ENCODE assay signal across 8 mouse cellular contexts in genomic region chr2:165881585-165882431, GRCm38 (mm10). TPM values are rescaled to one million over a fixed set of nuclear protein-coding genes. Genes with fewer than 3 reads are reported as not detected.
DNase-seq lines count a peak whose midpoint lies in the region; ATAC-seq and TF ChIP-seq lines count a peak whose summit lies in the region.

No protein-coding gene starts in this region.

- H3K27me3 ChIP-seq in embryonic facial prominence, embryonic 13.5 days = no peaks in the 10 kb centered on the region
- no peaks in the 10 kb centered on the region for H3K27me3 ChIP-seq in limb, embryonic 12.5 days
- H3K27me3 ChIP-seq in neural tube, embryonic 13.5 days = no peaks in the 10 kb centered on the region

- peaks cover 8% of the 10 kb centered on the region; the same call in 1 of the 2 replicates for H3K36me3 ChIP-seq in ES-E14 (ENCODE audit: control insufficient read depth, insufficient read depth, low read length, poor library complexity, severe bottlenecking)
- 0 out of 2 replicates have a peak, but pooled peaks cover 3% of the 10 kb centered on the region for H3K36me3 ChIP-seq in embryonic facial prominence, embryonic 13.5 days
- no peaks in the 10 kb centered on the region; the same call in 1 of the 2 replicates for H3K36me3 ChIP-seq in limb, embryonic 12.5 days
- no peaks in the 10 kb centered on the region for H3K36me3 ChIP-seq in neural tube, embryonic 13.5 days

- no peak for ATAC-seq in embryonic facial prominence, embryonic 13.5 days (ENCODE audit: insufficient number of reproducible peaks, insufficient read depth, low FRiP score, low TSS enrichment, low read depth)
- ATAC-seq in limb, embryonic 12.5 days (ENCODE audit: insufficient number of reproducible peaks, insufficient read depth, low FRiP score, low TSS enrichment, low read depth) = no peak
- no peak for ATAC-seq in neural tube, embryonic 13.5 days (ENCODE audit: low read depth)

- peak overlapping the region; percentile 88 for H3K27ac ChIP-seq in ES-E14 (ENCODE audit: insufficient read depth, low read depth, low read length, poor library complexity, severe bottlenecking)
- H3K27ac ChIP-seq in embryonic facial prominence, embryonic 13.5 days = peak overlapping the region; percentile 100
- H3K27ac ChIP-seq in limb, embryonic 12.5 days = peak overlapping the region; percentile 100
- H3K27ac ChIP-seq in neural tube, embryonic 13.5 days (replicated peaks) = peak overlapping the region; percentile 100

- H3K4me1 ChIP-seq in ES-E14 (ENCODE audit: control insufficient read depth in 2 of 2, insufficient read depth in 2 of 2, low read length in 2 of 2, poor library complexity in 1 of 2) = peaks cover 27 to 50% of the 10 kb centered on the region in 2 experiments
- H3K4me1 ChIP-seq in embryonic facial prominence, embryonic 13.5 days = peaks cover 97% of the 10 kb centered on the region
- peaks cover 98% of the 10 kb centered on the region for H3K4me1 ChIP-seq in limb, embryonic 12.5 days (replicated peaks)
- peaks cover 96% of the 10 kb centered on the region for H3K4me1 ChIP-seq in neural tube, embryonic 13.5 days (replicated peaks)

- H3K4me3 ChIP-seq in ES-E14 (ENCODE audit: insufficient read depth in 1 of 2, low read depth in 1 of 2, low read length in 2 of 2, poor library complexity in 1 of 2, severe bottlenecking in 1 of 2) = peak overlapping the region; percentile 30 to 34
- H3K4me3 ChIP-seq in embryonic facial prominence, embryonic 13.5 days = peak overlapping the region; percentile 37
- H3K4me3 ChIP-seq in limb, embryonic 12.5 days (replicated peaks) = peak overlapping the region; percentile 39
- H3K4me3 ChIP-seq in neural tube, embryonic 13.5 days = peak overlapping the region; percentile 37

- H3K4me2 ChIP-seq in embryonic facial prominence, embryonic 13.5 days = peak overlapping the region; percentile 67
- peak overlapping the region; percentile 71 for H3K4me2 ChIP-seq in limb, embryonic 12.5 days
- peak overlapping the region; percentile 65 for H3K4me2 ChIP-seq in neural tube, embryonic 13.5 days

- H3K9ac ChIP-seq in ES-E14 (ENCODE audit: insufficient read depth, low read depth, low read length, poor library complexity, severe bottlenecking) = peak overlapping the region; percentile 54
- H3K9ac ChIP-seq in embryonic facial prominence, embryonic 13.5 days = peak overlapping the region; percentile 74
- peak overlapping the region; percentile 66 for H3K9ac ChIP-seq in limb, embryonic 12.5 days (replicated peaks)
- H3K9ac ChIP-seq in neural tube, embryonic 13.5 days = peak overlapping the region; percentile 80

- in situ Hi-C loops in ES-E14 (cut with MboI; ENCODE audit: low sequenced_read_pairs in 2 of 2, unreplicated experiment in 2 of 2) = no loop called here

- 13% methylated on average over 13 of the region's 13 CpGs for WGBS in embryonic facial prominence, embryonic 13.5 days
- WGBS in limb, embryonic 12.5 days = 6% methylated on average over 13 of the region's 13 CpGs
- 14% methylated on average over 13 of the region's 13 CpGs for WGBS in neural tube, embryonic 13.5 days

- intact Hi-C loops in heart, postnatal 36 days (cut with DNase I) = no loop called here

- H3K9me3 ChIP-seq in ES-E14 (ENCODE audit: control insufficient read depth, insufficient read depth, low read depth, low read length) = no peaks in the 10 kb centered on the region
- H3K9me3 ChIP-seq in embryonic facial prominence, embryonic 13.5 days = no peaks in the 10 kb centered on the region
- no peaks in the 10 kb centered on the region for H3K9me3 ChIP-seq in limb, embryonic 12.5 days
- no peaks in the 10 kb centered on the region for H3K9me3 ChIP-seq in neural tube, embryonic 13.5 days

- DNase-seq in 3134 (ENCODE audit: extremely low read depth, insufficient read length, low spot score) = peak; percentile 53
- DNase-seq in ES-E14 (ENCODE audit: low read depth, low spot score) = no peak
- DNase-seq in heart, postnatal 36 days = peak; percentile 46 to 66
- DNase-seq in thymus, postnatal 0 days (ENCODE audit: low spot score) = no peak
- DNase-seq in right cerebral cortex, adult 2 months (ENCODE audit: low spot score in 2 of 2) = no peak

TF ChIP-seq in ES-E14, 5 proteins besides CTCF, POLR2A, EP300 and RAD21:
- TF ChIP-seq MAFK (IDR thresholded peaks at IDR 0.05; ENCODE audit: insufficient read depth, low read depth, low read length) (no peak), ZNF384 (IDR thresholded peaks at IDR 0.05; ENCODE audit: low read depth, low read length) (peak; percentile 58)
TF ChIP-seq in ES-E14: peak in this region for 1.

RNA-seq across cellular contexts. Expression of gene Zmynd8, which starts 17.0 kb away (rescaled TPM):
- total RNA-seq in ES-E14 (2012; rRNA removed) = 49.7 and 60.5 TPM in 2 replicates
- polyA plus RNA-seq in embryonic facial prominence, embryonic 13.5 days (2015; fragmentation: Nextera tagmentation; extraction: Ambion mirVana) = 61.4 and 62.3 TPM in 2 replicates
- 10 to 100 TPM; 46.5 to 48.0 TPM for total RNA-seq in heart, postnatal 36 days (2021)
- polyA plus RNA-seq in limb, embryonic 12.5 days (2016; fragmentation: Nextera tagmentation; extraction: Ambion mirVana) = 55.3 and 57.0 TPM in 2 replicates
- 69.0 and 73.2 TPM in 2 replicates for polyA plus RNA-seq in neural tube, embryonic 13.5 days (2015; fragmentation: Nextera tagmentation; extraction: Ambion mirVana)
- polyA plus RNA-seq in thymus, postnatal 0 days (2015; fragmentation: Nextera tagmentation; extraction: Ambion mirVana) = 38.8 and 46.7 TPM in 2 replicates

Comparison
In these comparisons a context has a peak if more than half of its experiments do, and no peak if none do; other contexts are left out.
1. DNase-seq: peak in 3134 (single experiment) and heart, postnatal 36 days (2 of 2); none in ES-E14 (single experiment), thymus, postnatal 0 days (single experiment) and right cerebral cortex, adult 2 months (0 of 2).
2. Peak in every context shown above with its lines, with median percentiles within 50 percentile points of each other: H3K27ac ChIP-seq, H3K4me3 ChIP-seq, H3K9ac ChIP-seq and H3K4me2 ChIP-seq.